27 mouse cellular contexts compared by ENCODE assay signal in genomic region chr12:39766988-39767387, GRCm38 (mm10).
"Had no signal": no experiment of that assay in that cellular context is flagged by ENCODE, and none has a peak within 500 bp of the region (broad histone marks: within the 10 kb centered on the region; RNA-seq: fewer than 3 reads in every experiment).

No protein-coding gene starts in this region.

- DNase-seq: gastrocnemius, adult 2 months; gastrocnemius, postnatal 10 days; gastrocnemius, postnatal 25 days; heart, adult 18-20 months; heart, postnatal 10 days; heart, postnatal 4 days; kidney, adult 18-20 months; kidney, adult 8-10 months; kidney, postnatal 10 days; kidney, postnatal 25 days; kidney, postnatal 4 days; liver; liver, embryonic 13.5 days had no signal

- H3K27me3 ChIP-seq: hindbrain, embryonic 12.5 days; intestine, embryonic 15.5 days; limb, embryonic 12.5 days; liver, embryonic 13.5 days had no signal

- H3K4me2 ChIP-seq: heart, embryonic 12.5 days; hindbrain, embryonic 12.5 days; hindbrain, embryonic 14.5 days; intestine, embryonic 15.5 days; limb, embryonic 12.5 days; liver, embryonic 11.5 days; liver, embryonic 13.5 days had no signal

- H3K9ac ChIP-seq: heart, embryonic 12.5 days; hindbrain, embryonic 12.5 days; hindbrain, embryonic 14.5 days; intestine, embryonic 15.5 days; limb, embryonic 12.5 days; liver, embryonic 13.5 days had no signal

- H3K4me1 ChIP-seq: heart, embryonic 10.5 days; heart, embryonic 12.5 days; hindbrain, embryonic 10.5 days; hindbrain, embryonic 12.5 days; intestine, embryonic 15.5 days; limb, embryonic 10.5 days; limb, embryonic 12.5 days; liver, embryonic 13.5 days had no signal

- ATAC-seq: hindbrain, embryonic 16.5 days; inflammation-experienced regulatory T-cells, adult 6 months; intestine, embryonic 15.5 days; intestine, postnatal 0 days had no signal

- H3K27ac ChIP-seq: gastrocnemius, adult 2 months; heart, embryonic 10.5 days; hindbrain, embryonic 10.5 days; hindbrain, embryonic 12.5 days; hindbrain, embryonic 14.5 days; intestine, embryonic 15.5 days; layer of hippocampus, adult 2 months; left cerebral cortex, adult 2 months; limb, embryonic 10.5 days; limb, embryonic 12.5 days; liver, embryonic 13.5 days had no signal

- H3K4me3 ChIP-seq: gastrocnemius, adult 2 months; heart, embryonic 10.5 days; heart, embryonic 12.5 days; hindbrain, embryonic 10.5 days; hindbrain, embryonic 12.5 days; intestine, embryonic 15.5 days; layer of hippocampus, adult 2 months; left cerebral cortex, adult 2 months; limb, embryonic 10.5 days; limb, embryonic 12.5 days; liver, embryonic 13.5 days had no signal

- H3K36me3 ChIP-seq: heart, embryonic 10.5 days; heart, embryonic 12.5 days; hindbrain, embryonic 10.5 days; hindbrain, embryonic 12.5 days; intestine, embryonic 15.5 days; limb, embryonic 10.5 days; limb, embryonic 12.5 days; liver, embryonic 13.5 days had no signal

- H3K9me3 ChIP-seq: heart, embryonic 10.5 days; heart, embryonic 12.5 days; hindbrain, embryonic 10.5 days; hindbrain, embryonic 12.5 days; intestine, embryonic 15.5 days; limb, embryonic 10.5 days; limb, embryonic 12.5 days; liver, embryonic 13.5 days had no signal
